Comparison of ENCODE assay signal across 9 mouse cellular contexts in genomic region chr11:100298274-100299036, GRCm38 (mm10). TPM values are rescaled to one million over a fixed set of nuclear protein-coding genes. Genes with fewer than 3 reads are reported as not detected.
DNase-seq lines count a peak whose midpoint lies in the region; ATAC-seq lines count a peak whose summit lies in the region.
"Had no signal": no experiment of that assay in that cellular context is flagged by ENCODE, and none has a peak within 500 bp of the region (broad histone marks: within the 10 kb centered on the region; RNA-seq: fewer than 3 reads in every experiment).

No protein-coding gene starts in this region.

- no peaks in the 10 kb centered on the region for H3K36me3 ChIP-seq in forebrain, embryonic 15.5 days
- no peaks in the 10 kb centered on the region for H3K36me3 ChIP-seq in lung, embryonic 16.5 days (ENCODE audit: control insufficient read depth, insufficient read depth, low read length)

- H3K9me3 ChIP-seq in forebrain, embryonic 15.5 days, result no peaks in the 10 kb centered on the region
- no peaks in the 10 kb centered on the region for H3K9me3 ChIP-seq in lung, embryonic 16.5 days (ENCODE audit: control insufficient read depth, low read length)

- peak; percentile 79 for ATAC-seq in forebrain, embryonic 15.5 days (replicated peaks)
- ATAC-seq in lung, embryonic 16.5 days (ENCODE audit: low read depth), result peak; percentile 37

- 0 out of 2 replicates have a peak overlapping the region, but pooled peaks have one; percentile 30 for H3K9ac ChIP-seq in forebrain, embryonic 15.5 days (replicated peaks)
- H3K9ac ChIP-seq in lung, embryonic 16.5 days (ENCODE audit: low read length), result no peak overlapping the region

- WGBS in forebrain, embryonic 15.5 days, result 20% methylated on average over 18 of the region's 18 CpGs
- WGBS in lung, embryonic 16.5 days, result 17% methylated on average over 18 of the region's 18 CpGs

- peak overlapping the region; percentile 23 for H3K4me3 ChIP-seq in forebrain, embryonic 15.5 days
- peak overlapping the region; percentile 22 for H3K4me3 ChIP-seq in lung, embryonic 16.5 days (ENCODE audit: low read length)

- peak overlapping the region; percentile 32 for H3K4me2 ChIP-seq in forebrain, embryonic 15.5 days (replicated peaks)
- peak overlapping the region; percentile 41 for H3K4me2 ChIP-seq in lung, embryonic 16.5 days (ENCODE audit: low read depth, low read length)

- peak; percentile 85 for DNase-seq in ES-CJ7 (ENCODE audit: low read depth, low spot score)
- DNase-seq in cerebellum, adult 11-12 months, result peak; percentile 63
- peak; percentile 27 for DNase-seq in heart, postnatal 25 days (ENCODE audit: low spot score)
- peak; percentile 67 to 93 for DNase-seq in layer of hippocampus, adult 18-20 months (ENCODE audit: low spot score in 2 of 2)
- peak; percentile 78 for DNase-seq in ovary, postnatal 36 days (ENCODE audit: low spot score)
- DNase-seq in thymus, postnatal 14 days, result peak; percentile 86

- H3K27ac ChIP-seq in forebrain, embryonic 15.5 days (replicated peaks), result no peak overlapping the region
- H3K27ac ChIP-seq in lung, embryonic 16.5 days (ENCODE audit: low read length), result no peak overlapping the region

- H3K4me1 ChIP-seq in forebrain, embryonic 15.5 days, result peaks cover 4% of the 10 kb centered on the region; the same call in 1 of the 2 replicates
- H3K4me1 ChIP-seq in lung, embryonic 16.5 days (replicated peaks; ENCODE audit: control insufficient read depth, insufficient read depth, low read length), result no peaks in the 10 kb centered on the region; the same call in 1 of the 2 replicates

- intact Hi-C loops in heart, postnatal 25 days (cut with DNase I), result loop anchor here (5.0 kb wide), 1 partner anchor 831 kb away; no protein-coding TSS in a partner anchor

- H3K27me3 ChIP-seq in forebrain, embryonic 15.5 days, result no peaks in the 10 kb centered on the region
- no peaks in the 10 kb centered on the region for H3K27me3 ChIP-seq in lung, embryonic 16.5 days (ENCODE audit: control insufficient read depth, insufficient read depth, low read depth, low read length)

RNA-seq across cellular contexts. Expression of gene Eif1, which starts 21.2 kb away (rescaled TPM):
- polyA plus RNA-seq in forebrain, embryonic 15.5 days (2015; fragmentation: Nextera tagmentation; extraction: Ambion mirVana), result 1,252 and 1,271 TPM in 2 replicates
- total RNA-seq in heart, postnatal 25 days (2021), result 1,000 to 10,000 TPM; 1,459 to 1,550 TPM
- total RNA-seq in layer of hippocampus, adult 18-20 months (2021), result 100 to 1,000 TPM; 739 to 776 TPM
- 1,740 and 1,854 TPM in 2 replicates for polyA plus RNA-seq in lung, embryonic 16.5 days (2015; fragmentation: Nextera tagmentation; extraction: Ambion mirVana)

RNA-seq across cellular contexts. Expression of gene Krt42, which starts 28.8 kb away (rescaled TPM):
- not detected in 2 replicates for polyA plus RNA-seq in forebrain, embryonic 15.5 days (2015; fragmentation: Nextera tagmentation; extraction: Ambion mirVana)
- total RNA-seq in heart, postnatal 25 days (2021), result not detected
- total RNA-seq in layer of hippocampus, adult 18-20 months (2021), result not detected
- not detected in 2 replicates for polyA plus RNA-seq in lung, embryonic 16.5 days (2015; fragmentation: Nextera tagmentation; extraction: Ambion mirVana)
- total RNA-seq: layer of hippocampus, adult 8-10 months had no signal

RNA-seq across cellular contexts. Expression of gene Gast, which starts 35.8 kb away (rescaled TPM):
- 0.57 and 0.78 TPM in 2 replicates for polyA plus RNA-seq in forebrain, embryonic 15.5 days (2015; fragmentation: Nextera tagmentation; extraction: Ambion mirVana)
- total RNA-seq in heart, postnatal 25 days (2021), result not detected
- not detected for total RNA-seq in layer of hippocampus, adult 18-20 months (2021)
- polyA plus RNA-seq in lung, embryonic 16.5 days (2015; fragmentation: Nextera tagmentation; extraction: Ambion mirVana), result not detected in 2 replicates
- total RNA-seq: layer of hippocampus, adult 8-10 months had no signal

RNA-seq across cellular contexts. Expression of gene Krt17, which starts 37.6 kb away (rescaled TPM):
- 0.31 TPM in 1 of 2 replicates, not detected in the other for polyA plus RNA-seq in forebrain, embryonic 15.5 days (2015; fragmentation: Nextera tagmentation; extraction: Ambion mirVana)
- total RNA-seq in heart, postnatal 25 days (2021), result not detected
- total RNA-seq in layer of hippocampus, adult 18-20 months (2021), result not detected
- 8.4 and 15.5 TPM in 2 replicates for polyA plus RNA-seq in lung, embryonic 16.5 days (2015; fragmentation: Nextera tagmentation; extraction: Ambion mirVana)
- total RNA-seq: layer of hippocampus, adult 8-10 months had no signal

RNA-seq across cellular contexts. Expression of gene Krt16, which starts 49.8 kb away (rescaled TPM):
- polyA plus RNA-seq in forebrain, embryonic 15.5 days (2015; fragmentation: Nextera tagmentation; extraction: Ambion mirVana), result not detected in 2 replicates
- not detected for total RNA-seq in heart, postnatal 25 days (2021)
- total RNA-seq in layer of hippocampus, adult 18-20 months (2021), result not detected
- not detected in 2 replicates for polyA plus RNA-seq in lung, embryonic 16.5 days (2015; fragmentation: Nextera tagmentation; extraction: Ambion mirVana)
- total RNA-seq: layer of hippocampus, adult 8-10 months had no signal

Comparison
In these comparisons a context has a peak if more than half of its experiments do, and no peak if none do; other contexts are left out.
1. DNase-seq: peak in every context shown above with its lines; median percentile 86 in thymus, postnatal 14 days; 85 in ES-CJ7; 80 in layer of hippocampus, adult 18-20 months; 78 in ovary, postnatal 36 days; 63 in cerebellum, adult 11-12 months; 27 in heart, postnatal 25 days.